Mouse (Mus musculus) MEL (cell line): ENCODE results near the gene Gm49450. TPM values are rescaled to one million over a fixed set of nuclear protein-coding genes. Genes with fewer than 3 reads are reported as not detected.

ENCODE experiments used
- DNase-seq: peaks from one replicate; pipeline ENCODE4 v3.0.0; 2011; ENCODE audit warnings: low read depth, low spot score
- H3K27ac ChIP-seq: 2 replicates; pipeline ENCODE4 v1.5.1; 2012; ENCODE audit warnings: low read depth, mild to moderate bottlenecking, control low read depth, low read length, moderate library complexity; ENCODE audit not compliant: control insufficient read depth
- H3K27me3 ChIP-seq, 2 experiments: fragments of 150-350 bp in 1 of 2; sonication (generic) in 1 of 2; 2 replicates each; pipeline ENCODE4 v1.6.1; 2012; ENCODE audit warnings: low read length in 2 of 2, mild to moderate bottlenecking in 2 of 2, improper control_type of control experiment in 1 of 2, moderate library complexity in 1 of 2; ENCODE audit not compliant: insufficient read depth in 2 of 2, control insufficient read depth in 1 of 2
- H3K36me3 ChIP-seq, 2 experiments: 2 replicates each; pipeline ENCODE4 v1.6.1; 2012 to 2014; ENCODE audit warnings: low read length in 2 of 2, improper control_type of control experiment in 1 of 2, inconsistent platforms in 1 of 2, mild to moderate bottlenecking in 1 of 2; ENCODE audit not compliant: insufficient read depth in 2 of 2, control insufficient read depth in 1 of 2
- H3K4me1 ChIP-seq, 2 experiments: fragments of 150-350 bp in 1 of 2; sonication (generic) in 1 of 2; 2 replicates each; pipeline ENCODE4 v1.6.1; 2012; ENCODE audit warnings: low read length in 2 of 2, improper control_type of control experiment in 1 of 2, mild to moderate bottlenecking in 1 of 2; ENCODE audit not compliant: insufficient read depth in 2 of 2, control insufficient read depth in 1 of 2
- H3K4me3 ChIP-seq, 2 experiments: fragments of 150-350 bp in 1 of 2; sonication (generic) in 1 of 2; 2 replicates each; pipeline ENCODE4 v1.5.1; 2012; ENCODE audit warnings: low read depth in 2 of 2, low read length in 2 of 2, mild to moderate bottlenecking in 2 of 2, moderate library complexity in 2 of 2, control low read depth in 1 of 2, improper control_type of control experiment in 1 of 2; ENCODE audit not compliant: control insufficient read depth in 1 of 2, insufficient read depth in 1 of 2
- H3K79me2 ChIP-seq: 2 replicates; pipeline ENCODE4 v1.6.1; 2012; ENCODE audit warnings: mild to moderate bottlenecking, low read length, moderate library complexity; ENCODE audit not compliant: control insufficient read depth, poor library complexity, insufficient read depth
- H3K9ac ChIP-seq: 2 replicates; pipeline ENCODE4 v1.6.1; 2012; ENCODE audit warnings: low read depth, mild to moderate bottlenecking, control low read depth, low read length, moderate library complexity; ENCODE audit not compliant: control insufficient read depth, poor library complexity, severe bottlenecking
- H3K9me3 ChIP-seq: fragments of 150-350 bp; sonication (generic); replicated peaks from 2 replicates; pipeline ENCODE4 v1.6.1; 2012; ENCODE audit warnings: mild to moderate bottlenecking, low read length, improper control_type of control experiment, moderate library complexity; ENCODE audit not compliant: insufficient read depth
- BHLHE40 ChIP-seq: IDR thresholded peaks from 2 replicates; pipeline ENCODE4 v1.6.1; 2012; ENCODE audit warnings: low read depth, mild to moderate bottlenecking, inconsistent platforms, low read length, improper control_type of control experiment, borderline replicate concordance
- CHD2 ChIP-seq: IDR thresholded peaks from 2 replicates; pipeline ENCODE4 v1.6.1; 2011; ENCODE audit warnings: low read length, improper control_type of control experiment
- E2F4 ChIP-seq: IDR thresholded peaks from 2 replicates; pipeline ENCODE4 v1.6.1; 2011; ENCODE audit warnings: low read depth, low read length, improper control_type of control experiment, borderline replicate concordance
- ETS1 ChIP-seq: IDR thresholded peaks from 2 replicates; pipeline ENCODE4 v1.6.1; 2012; ENCODE audit warnings: low read depth, mild to moderate bottlenecking, inconsistent platforms, low read length, improper control_type of control experiment, moderate library complexity
- GATA1 ChIP-seq: IDR thresholded peaks from 2 replicates; pipeline ENCODE4 v1.6.1; 2011; ENCODE audit warnings: low read depth, low read length, improper control_type of control experiment
- MAX ChIP-seq: IDR thresholded peaks from 2 replicates; pipeline ENCODE4 v1.6.1; 2011; ENCODE audit warnings: low read length, improper control_type of control experiment
- MEF2A ChIP-seq: IDR thresholded peaks from 2 replicates; pipeline ENCODE4 v1.6.1; 2014; ENCODE audit warnings: low read depth, mild to moderate bottlenecking, inconsistent platforms, low read length, improper control_type of control experiment; ENCODE audit not compliant: poor library complexity, insufficient replicate concordance, severe bottlenecking; ENCODE audit errors: extremely low read depth
- MYC ChIP-seq: IDR thresholded peaks from 2 replicates; pipeline ENCODE4 v1.6.1; 2011; ENCODE audit warnings: low read depth, mild to moderate bottlenecking, low read length, improper control_type of control experiment, moderate library complexity
- NRF1 ChIP-seq: IDR thresholded peaks from 2 replicates; pipeline ENCODE4 v1.6.1; 2014; ENCODE audit warnings: low read depth, mild to moderate bottlenecking, inconsistent platforms, low read length, improper control_type of control experiment, moderate library complexity; ENCODE audit not compliant: poor library complexity, insufficient read depth, severe bottlenecking
- POLR2A ChIP-seq, 2 experiments: IDR thresholded peaks; 2 replicates each; pipeline ENCODE4 v1.6.1; 2011 to 2012; ENCODE audit warnings: low read length in 2 of 2, mild to moderate bottlenecking in 2 of 2, control low read depth in 1 of 2, improper control_type of control experiment in 1 of 2, low read depth in 1 of 2, moderate library complexity in 1 of 2; ENCODE audit not compliant: control insufficient read depth in 1 of 2, insufficient read depth in 1 of 2, poor library complexity in 1 of 2
- POLR2AphosphoS5 ChIP-seq: IDR thresholded peaks from 2 replicates; pipeline ENCODE4 v1.6.1; 2012; ENCODE audit warnings: low read depth, borderline replicate concordance, mild to moderate bottlenecking, inconsistent platforms, low read length, moderate library complexity, mixed read lengths
- RCOR1 ChIP-seq: IDR thresholded peaks from 2 replicates; pipeline ENCODE4 v1.6.1; 2012; ENCODE audit warnings: low read depth, mild to moderate bottlenecking, inconsistent platforms, low read length, improper control_type of control experiment
- SIN3A ChIP-seq: IDR thresholded peaks from 2 replicates; pipeline ENCODE4 v1.6.1; 2012; ENCODE audit warnings: low read length, improper control_type of control experiment, inconsistent platforms
- ZC3H11A ChIP-seq: IDR thresholded peaks from 2 replicates; pipeline ENCODE4 v1.6.1; 2012; ENCODE audit warnings: low read depth, mild to moderate bottlenecking, inconsistent platforms, low read length, improper control_type of control experiment
- ZKSCAN1 ChIP-seq: IDR thresholded peaks from 2 replicates; pipeline ENCODE4 v1.6.1; 2012; ENCODE audit warnings: low read depth, mild to moderate bottlenecking, inconsistent platforms, low read length, improper control_type of control experiment, moderate library complexity
- polyA plus RNA-seq, 2 experiments: library from polyadenylated mRNA; stranded (reverse) in 1 of 2; unstranded in 1 of 2; fragments of >175 nt in 1 of 2; fragments of >200 nt in 1 of 2; gene quantifications; 2 replicates each; pipeline versions ENCODE4 v1.2.1 to v1.2.4; 2012; ENCODE audit warnings: low replicate concordance in 2 of 2, low read depth in 1 of 2; ENCODE audit not compliant: insufficient read length in 2 of 2, insufficient read depth in 1 of 2, missing spikeins in 1 of 2
- total RNA-seq: library from RNA; depleted of rRNA; stranded (reverse); fragments of 300-350 nt; gene quantifications from 2 replicates; pipeline ENCODE4 v1.2.3, GENCODE M21; 2012

The Gm49450 gene
- total and polyA plus RNA-seq, 3 experiments = not detected

GRCm38 (mm10) chr15:98957475-98957874 lies 4.1 kb upstream of the Gm49450 start:
- TF ChIP-seq RCOR1 (no peak), SIN3A (no peak), CHD2 (no peak), GATA1 (no peak), ZC3H11A (no peak)
- no peak overlapping the region for H3K4me3 ChIP-seq
- DNase-seq = no peak
- H3K9ac ChIP-seq = no peak overlapping the region
- peaks cover under 1 to 8% of the 10 kb centered on the region in 2 experiments; a peak in 3 of 4 replicates for H3K4me1 ChIP-seq
- no peaks in the 10 kb centered on the region; the same call in 1 of the 2 replicates for H3K79me2 ChIP-seq
- H3K9me3 ChIP-seq = no peaks in the 10 kb centered on the region
- peaks cover 0 to 2% of the 10 kb centered on the region in 2 experiments; a peak in 2 of 4 replicates for H3K36me3 ChIP-seq
- H3K27me3 ChIP-seq = peaks cover 3 to 4% of the 10 kb centered on the region in 2 experiments; a peak in 3 of 4 replicates
- H3K27ac ChIP-seq = no peak overlapping the region

GRCm38 (mm10) chr15:98956000-98956399 lies 2.6 kb upstream of the Gm49450 start:
- TF ChIP-seq ETS1 (no peak), NRF1 (no peak), MAX (no peak), MEF2A (no peak), POLR2AphosphoS5 (no peak), CHD2 (no peak), POLR2A (IDR thresholded peaks at IDR 0.05; ENCODE audit: control insufficient read depth in 1 of 2, insufficient read depth in 1 of 2, low read depth in 1 of 2, low read length in 2 of 2, poor library complexity in 1 of 2) (no peak), E2F4 (no peak), MYC (no peak), BHLHE40 (no peak), ZKSCAN1 (no peak)
- Histone ChIP-seq H3K9me3 (no peaks in the 10 kb centered on the region), H3K4me1 (peaks cover 4 to 12% of the 10 kb centered on the region in 2 experiments), H3K9ac (no peak overlapping the region), H3K4me3 (no peak overlapping the region), H3K27me3 (peaks cover 3 to 4% of the 10 kb centered on the region in 2 experiments; a peak in 3 of 4 replicates), H3K36me3 (peaks cover 0 to 9% of the 10 kb centered on the region in 2 experiments; a peak in 2 of 4 replicates), H3K27ac (no peak overlapping the region), H3K79me2 (no peaks in the 10 kb centered on the region; the same call in 1 of the 2 replicates)
- no peak for DNase-seq
